Mouse (Mus musculus) neural tube, embryonic 11.5 days (tissue): ENCODE results near the gene Tmem260. TPM values are rescaled to one million over a fixed set of nuclear protein-coding genes. Genes with fewer than 3 reads are reported as not detected.

ENCODE experiments used
- ATAC-seq: fragments of 200-750 bp; cut with Nextera tagmentation; 2 replicates; pipeline ENCODE4 v1.8.0; 2017; ENCODE audit warnings: moderate number of reproducible peaks, mild to moderate bottlenecking, moderate TSS enrichment, moderate library complexity; ENCODE audit not compliant: insufficient read depth, low FRiP score, low TSS enrichment
- DNase-seq: peaks from one replicate; pipeline ENCODE4 v3.0.0-alpha.2; 2015; ENCODE audit warnings: low spot score
- H3K27ac ChIP-seq: fragments of 300-500 bp; sonication (generic); 2 replicates; pipeline ENCODE4 v1.5.1; 2014; ENCODE audit warnings: low read depth, mild to moderate bottlenecking, low read length
- H3K27me3 ChIP-seq: fragments of 300-500 bp; sonication (generic); 2 replicates; pipeline ENCODE4 v1.6.1; 2014; ENCODE audit warnings: mild to moderate bottlenecking, low read length, mixed read lengths; ENCODE audit not compliant: control insufficient read depth, insufficient read depth
- H3K36me3 ChIP-seq: fragments of 300-500 bp; sonication (generic); 2 replicates; pipeline ENCODE4 v1.6.1; 2014; ENCODE audit warnings: mild to moderate bottlenecking, low read length, moderate library complexity, mixed read lengths; ENCODE audit not compliant: control insufficient read depth, insufficient read depth
- H3K4me1 ChIP-seq: fragments of 300-500 bp; sonication (generic); 2 replicates; pipeline ENCODE4 v1.6.1; 2014; ENCODE audit warnings: low read length, mixed read lengths; ENCODE audit not compliant: control insufficient read depth, insufficient read depth
- H3K4me2 ChIP-seq: fragments of 300-500 bp; sonication (generic); 2 replicates; pipeline ENCODE4 v1.6.1; 2014; ENCODE audit warnings: low read depth, mild to moderate bottlenecking, moderate library complexity
- H3K4me3 ChIP-seq: fragments of 300-500 bp; sonication (generic); 2 replicates; pipeline ENCODE4 v1.5.1; 2014; ENCODE audit warnings: low read depth, low read length
- H3K9ac ChIP-seq: fragments of 300-500 bp; sonication (generic); 2 replicates; pipeline ENCODE4 v1.6.1; 2014; ENCODE audit warnings: mild to moderate bottlenecking, low read length
- H3K9me3 ChIP-seq: fragments of 300-500 bp; sonication (generic); 2 replicates; pipeline ENCODE4 v1.6.1; 2016; ENCODE audit warnings: low read length; ENCODE audit not compliant: control insufficient read depth
- WGBS: fragments of 180-500 bp; shearing (Covaris S2); extraction: QIAGEN DNeasy Blood & Tissue Kit; methylation state at CpG from one replicate; pipeline ENCODE4 v1.1.7; 2014; 5-methylcytosine and 5-hydroxymethylcytosine counted together
- polyA plus RNA-seq: library from polyadenylated mRNA; unstranded; fragments of >200 nt; fragmentation: Nextera tagmentation; extraction: Ambion mirVana; gene quantifications from 2 replicates; pipeline ENCODE4 v1.2.1, GENCODE M21; 2014

The Tmem260 gene
- polyA plus RNA-seq: 24.8 and 25.3 TPM in 2 replicates

DNA sequence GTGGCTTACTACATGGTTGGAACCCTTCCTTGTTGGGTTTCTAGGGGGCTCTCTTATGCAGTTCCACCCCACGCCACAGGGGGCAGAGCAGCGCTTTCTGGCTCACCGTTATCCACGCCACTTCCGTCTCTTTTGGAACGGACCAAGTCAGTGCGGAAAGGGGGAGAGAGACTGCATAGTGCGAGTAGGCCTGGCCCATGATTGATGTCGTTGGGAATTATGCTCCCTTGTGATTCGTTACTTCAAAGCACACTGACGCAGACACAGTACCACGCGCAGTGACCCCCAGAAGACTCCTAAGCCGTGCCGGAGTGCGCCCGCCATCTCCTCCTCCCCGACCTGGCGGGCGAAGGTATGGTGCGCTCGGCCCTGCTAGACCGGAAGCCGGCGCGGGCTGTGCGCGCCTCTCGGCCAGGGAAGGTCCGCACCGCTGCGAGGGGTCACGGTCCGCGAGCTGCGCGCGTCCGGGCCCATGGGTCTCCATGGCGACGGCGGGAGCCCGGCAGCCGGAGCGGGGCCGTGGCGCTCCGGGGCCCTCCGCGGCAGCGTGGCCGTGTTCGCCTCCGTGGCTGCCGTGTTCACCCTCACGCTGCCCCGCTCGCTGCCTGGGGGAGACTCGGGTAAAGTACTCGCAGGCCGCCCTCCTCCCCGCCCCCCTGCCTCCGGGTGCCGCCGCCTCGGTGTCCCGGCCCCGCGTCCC lies at the start of gene Tmem260:
Gene Tmem260, plus strand, starts transcription at position 141 of the 700 bp plus-strand sequence.
- WGBS: under 1% methylated on average over 68 of the region's 69 CpGs
- peak; percentile 96 for DNase-seq

DNA sequence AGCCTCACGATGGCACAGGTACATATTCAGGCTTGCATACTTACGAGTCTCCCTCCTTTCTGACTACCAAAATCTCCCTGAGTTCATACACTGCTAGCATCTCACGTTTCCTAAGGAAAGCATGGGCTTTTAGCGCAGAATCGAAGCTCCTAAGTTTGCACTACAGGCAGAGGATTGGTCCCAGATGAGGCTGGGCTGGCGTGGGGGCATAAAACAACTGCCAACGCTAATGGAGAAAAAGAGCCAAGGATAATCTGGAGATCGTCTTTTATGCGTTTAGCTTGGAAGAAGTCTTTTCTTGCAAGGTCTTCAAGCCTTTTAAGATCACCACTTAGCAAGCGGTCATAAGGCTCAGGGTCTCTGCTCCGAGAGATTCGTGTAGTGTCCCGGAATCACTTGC lies 39.8 kb upstream of the Tmem260 start:
- Histone ChIP-seq H3K4me3 (no peak overlapping the region), H3K9me3 (no peaks in the 10 kb centered on the region), H3K4me2 (no peak overlapping the region), H3K9ac (no peak overlapping the region), H3K4me1 (no peaks in the 10 kb centered on the region), H3K27ac (no peak overlapping the region), H3K36me3 (no peaks in the 10 kb centered on the region), H3K27me3 (no peaks in the 10 kb centered on the region)
- no peak for ATAC-seq
- DNase-seq: no peak
- 88% methylated on average over 13 of the region's 13 CpGs for WGBS

More for the DNA sequence above, at the start of gene Tmem260:
- no peaks in the 10 kb centered on the region for H3K36me3 ChIP-seq
- H3K9me3 ChIP-seq: no peaks in the 10 kb centered on the region
- H3K27ac ChIP-seq: peak within 1 kb of the TSS; percentile 78
- peak; percentile 99 for ATAC-seq
- H3K9ac ChIP-seq: peak within 1 kb of the TSS; percentile 93
- peak within 1 kb of the TSS; percentile 54 for H3K4me2 ChIP-seq
- H3K27me3 ChIP-seq: no peaks in the 10 kb centered on the region
- peaks cover 6% of the 10 kb centered on the region; the same call in 1 of the 2 replicates for H3K4me1 ChIP-seq
- H3K4me3 ChIP-seq: peak within 1 kb of the TSS; percentile 91

DNA sequence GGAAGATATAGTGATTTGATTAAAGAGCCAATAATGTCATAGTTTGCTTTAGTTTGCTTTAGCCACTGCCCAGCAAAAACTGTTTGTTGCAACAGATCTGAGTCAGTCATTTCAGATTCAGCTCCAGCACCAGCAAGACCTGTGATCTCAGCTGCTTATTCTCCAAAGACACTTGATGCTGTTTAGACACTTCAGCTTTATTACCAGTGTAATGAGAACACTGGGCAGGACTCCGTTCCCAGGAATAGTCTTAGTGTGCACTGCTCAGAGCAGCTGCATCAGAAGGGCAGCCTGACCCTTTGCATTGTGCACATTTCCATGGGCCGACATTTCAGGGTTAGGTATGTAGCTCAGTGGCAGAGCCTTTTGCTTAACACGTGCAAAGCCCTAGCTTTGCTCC lies 28.9 kb upstream of the Tmem260 start:
- ATAC-seq (no peak), DNase-seq (no peak)
- no peaks in the 10 kb centered on the region for H3K27me3 ChIP-seq
- H3K36me3 ChIP-seq: no peaks in the 10 kb centered on the region
- H3K4me2 ChIP-seq: no peak overlapping the region
- H3K27ac ChIP-seq: no peak overlapping the region
- H3K9me3 ChIP-seq: no peaks in the 10 kb centered on the region
- H3K4me3 ChIP-seq: no peak overlapping the region
- no peaks in the 10 kb centered on the region for H3K4me1 ChIP-seq
- no peak overlapping the region for H3K9ac ChIP-seq
- WGBS: 76% methylated on average over 3 of the region's 3 CpGs

GRCm38 (mm10) chr14:48418264-48418663 lies 27.7 kb upstream of the Tmem260 start:
- H3K4me1 ChIP-seq: no peaks in the 10 kb centered on the region
- H3K4me3 ChIP-seq: no peak overlapping the region
- H3K9ac ChIP-seq: no peak overlapping the region
- no peaks in the 10 kb centered on the region for H3K27me3 ChIP-seq
- no peaks in the 10 kb centered on the region for H3K9me3 ChIP-seq
- H3K27ac ChIP-seq: no peak overlapping the region
- DNase-seq (no peak), ATAC-seq (no peak)
- 60% methylated on average over 3 of the region's 3 CpGs for WGBS
- no peak overlapping the region for H3K4me2 ChIP-seq
- H3K36me3 ChIP-seq: no peaks in the 10 kb centered on the region

DNA sequence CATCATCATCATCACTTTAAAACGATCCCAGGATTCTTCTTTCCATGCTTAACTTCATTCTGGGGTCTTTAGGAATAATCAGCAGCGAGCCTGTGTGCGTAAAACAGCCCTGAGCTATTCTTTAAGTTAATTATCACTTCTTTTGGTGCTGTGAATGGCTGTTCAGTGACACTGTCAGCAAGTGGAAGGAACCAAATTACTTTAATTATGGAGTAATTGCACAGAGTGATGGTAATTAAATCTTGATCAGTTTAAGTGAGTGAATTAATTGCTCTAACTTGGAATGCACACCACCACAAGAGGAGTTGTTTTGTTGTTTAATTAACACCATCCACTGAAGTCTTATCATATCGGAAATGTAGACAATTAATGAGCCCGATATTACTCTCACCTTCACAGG lies 27.3 kb upstream of the Tmem260 start:
- Histone ChIP-seq H3K4me1 (no peaks in the 10 kb centered on the region), H3K4me3 (no peak overlapping the region), H3K27ac (no peak overlapping the region), H3K9ac (no peak overlapping the region), H3K36me3 (no peaks in the 10 kb centered on the region), H3K27me3 (no peaks in the 10 kb centered on the region), H3K4me2 (no peak overlapping the region), H3K9me3 (no peaks in the 10 kb centered on the region)
- WGBS: 70% methylated on average over 5 of the region's 5 CpGs
- ATAC-seq (no peak), DNase-seq (no peak)

- 0 out of 2 replicates have a peak overlapping the region, but pooled peaks have one; percentile 22 for H3K4me2 ChIP-seq
- no peaks in the 10 kb centered on the region for H3K9me3 ChIP-seq
- H3K4me1 ChIP-seq: no peaks in the 10 kb centered on the region
- no peak overlapping the region for H3K27ac ChIP-seq
- DNase-seq: no peak
- no peak overlapping the region for H3K9ac ChIP-seq
- 20% methylated on average over 6 of the region's 6 CpGs for WGBS
- no peaks in the 10 kb centered on the region for H3K27me3 ChIP-seq
- no peak overlapping the region for H3K4me3 ChIP-seq
- ATAC-seq: no peak
- H3K36me3 ChIP-seq: no peaks in the 10 kb centered on the region
These were observed 24.4 kb upstream of the Tmem260 start for GRCm38 (mm10) chr14:48421476-48421875.

GRCm38 (mm10) chr14:48421996-48422395 lies 23.9 kb upstream of the Tmem260 start:
- Histone ChIP-seq H3K27me3 (no peaks in the 10 kb centered on the region), H3K9me3 (no peaks in the 10 kb centered on the region), H3K36me3 (no peaks in the 10 kb centered on the region), H3K9ac (no peak overlapping the region), H3K4me2 (peak overlapping the region; percentile 22; the same call in 1 of the 2 replicates), H3K4me3 (no peak overlapping the region), H3K27ac (no peak overlapping the region), H3K4me1 (no peaks in the 10 kb centered on the region)
- ATAC-seq: no peak
- no peak for DNase-seq
- 22% methylated on average over 6 of the region's 6 CpGs for WGBS

DNA sequence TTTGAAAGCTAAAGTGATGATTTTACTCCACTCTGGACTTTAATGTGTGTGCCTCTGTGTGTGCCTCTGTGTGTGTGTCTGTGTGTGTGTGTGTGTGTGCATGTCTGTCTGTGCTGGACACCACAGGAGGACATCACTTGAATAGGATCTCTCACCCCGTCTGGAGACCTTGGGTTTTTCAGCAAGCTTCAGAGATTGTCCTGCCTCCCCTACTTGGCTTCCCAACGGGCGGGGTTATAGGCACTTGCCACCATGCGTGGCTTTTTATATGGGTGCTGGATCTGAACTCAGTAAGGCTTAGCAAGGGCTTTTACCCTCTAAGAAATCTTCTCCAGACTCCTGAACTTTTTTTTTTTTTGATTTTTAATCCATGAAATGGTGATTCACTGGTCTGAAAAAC lies 23.5 kb upstream of the Tmem260 start:
- no peak overlapping the region for H3K4me2 ChIP-seq
- ATAC-seq (no peak), DNase-seq (no peak)

GRCm38 (mm10) chr14:48422901-48423300 lies 23.0 kb upstream of the Tmem260 start:
- Histone ChIP-seq H3K27me3 (no peaks in the 10 kb centered on the region), H3K36me3 (no peaks in the 10 kb centered on the region), H3K27ac (no peak overlapping the region), H3K4me3 (no peak overlapping the region), H3K4me1 (no peaks in the 10 kb centered on the region), H3K4me2 (no peak overlapping the region), H3K9ac (no peak overlapping the region), H3K9me3 (no peaks in the 10 kb centered on the region)
- DNase-seq (no peak), ATAC-seq (no peak)
- 73% methylated on average over 7 of the region's 7 CpGs for WGBS

More for the DNA sequence above, 23.5 kb upstream of the Tmem260 start:
- Histone ChIP-seq H3K4me3 (no peak overlapping the region), H3K4me1 (no peaks in the 10 kb centered on the region), H3K9me3 (no peaks in the 10 kb centered on the region), H3K36me3 (no peaks in the 10 kb centered on the region), H3K27ac (no peak overlapping the region), H3K9ac (no peak overlapping the region), H3K27me3 (no peaks in the 10 kb centered on the region)
- WGBS: 34% methylated on average over 4 of the region's 4 CpGs
